Mouse (Mus musculus) limb, embryonic 13.5 days (tissue): ENCODE data around the gene Togaram1. TPM values are rescaled to one million over a fixed set of nuclear protein-coding genes. Genes with fewer than 3 reads are reported as not detected.

ENCODE experiments used
- ATAC-seq: fragments of 200-750 bp; cut with Nextera tagmentation; 2 replicates; pipeline ENCODE4 v1.8.0; 2017; ENCODE audit warnings: low read depth, moderate number of reproducible peaks, moderate TSS enrichment; ENCODE audit not compliant: low FRiP score
- H3K27ac ChIP-seq: fragments of 300-500 bp; sonication (generic); 2 replicates; pipeline ENCODE4 v1.5.1; 2015; ENCODE audit warnings: inconsistent platforms, mild to moderate bottlenecking, moderate library complexity
- H3K27me3 ChIP-seq: fragments of 300-500 bp; sonication (generic); 2 replicates; pipeline ENCODE4 v1.6.1; 2015; ENCODE audit warnings: mild to moderate bottlenecking, inconsistent platforms
- H3K36me3 ChIP-seq: fragments of 300-500 bp; sonication (generic); 2 replicates; pipeline ENCODE4 v1.6.1; 2015; ENCODE audit warnings: inconsistent platforms, mild to moderate bottlenecking, moderate library complexity
- H3K4me1 ChIP-seq: fragments of 300-500 bp; sonication (generic); 2 replicates; pipeline ENCODE4 v1.6.1; 2015; ENCODE audit warnings: inconsistent platforms
- H3K4me2 ChIP-seq: fragments of 300-500 bp; sonication (generic); replicated peaks from 2 replicates; pipeline ENCODE4 v1.6.1; 2015; ENCODE audit warnings: inconsistent platforms, mild to moderate bottlenecking, moderate library complexity
- H3K4me3 ChIP-seq: fragments of 300-500 bp; sonication (generic); 2 replicates; pipeline ENCODE4 v1.5.1; 2015; ENCODE audit warnings: moderate library complexity, mild to moderate bottlenecking, inconsistent platforms
- H3K9ac ChIP-seq: fragments of 300-500 bp; sonication (generic); 2 replicates; pipeline ENCODE4 v1.6.1; 2015; ENCODE audit warnings: mild to moderate bottlenecking, inconsistent platforms
- H3K9me3 ChIP-seq: fragments of 300-500 bp; sonication (generic); 2 replicates; pipeline ENCODE4 v1.6.1; 2016; ENCODE audit warnings: inconsistent platforms
- WGBS: fragments of 180-500 bp; shearing (Covaris S2); methylation state at CpG from one replicate; pipeline ENCODE4 v1.1.7; 2015; 5-methylcytosine and 5-hydroxymethylcytosine counted together
- polyA plus RNA-seq: library from polyadenylated mRNA; unstranded; fragments of >200 nt; fragmentation: Nextera tagmentation; extraction: Ambion mirVana; gene quantifications from 2 replicates; pipeline ENCODE4 v1.2.1, GENCODE M21; 2015

Gene Togaram1
- 27.3 and 28.7 TPM in 2 replicates for polyA plus RNA-seq

- Histone ChIP-seq H3K4me3 (peak within 1 kb of the TSS; percentile 91), H3K27ac (peak within 1 kb of the TSS; percentile 87), H3K9me3 (no peaks in the 10 kb centered on the region), H3K4me1 (peaks cover 34% of the 10 kb centered on the region), H3K27me3 (no peaks in the 10 kb centered on the region), H3K4me2 (peak within 1 kb of the TSS; percentile 96), H3K9ac (peak within 1 kb of the TSS; percentile 88), H3K36me3 (no peaks in the 10 kb centered on the region)
- ATAC-seq: peak; percentile 99
- WGBS: under 1% methylated on average over 45 of the region's 45 CpGs
These were observed at the start of gene Togaram1, which contains the start of gene Klhl28 for GRCm38 (mm10) chr12:64965124-64966026. Gene Togaram1 (plus strand): TSS chr12:64965804. Gene Klhl28 (minus strand): TSS chr12:64965534.

- no peak overlapping the region for H3K4me2 ChIP-seq
- no peak overlapping the region for H3K9ac ChIP-seq
- 0 out of 2 replicates have a peak, but pooled peaks cover 4% of the 10 kb centered on the region for H3K36me3 ChIP-seq
- no peaks in the 10 kb centered on the region for H3K27me3 ChIP-seq
- H3K27ac ChIP-seq: no peak overlapping the region
- ATAC-seq: no peak
- H3K4me1 ChIP-seq: no peaks in the 10 kb centered on the region
- H3K4me3 ChIP-seq: no peak overlapping the region
- no peaks in the 10 kb centered on the region for H3K9me3 ChIP-seq
These were observed 48.9 kb upstream of the Togaram1 start for GRCm38 (mm10) chr12:64916735-64917134.

DNA sequence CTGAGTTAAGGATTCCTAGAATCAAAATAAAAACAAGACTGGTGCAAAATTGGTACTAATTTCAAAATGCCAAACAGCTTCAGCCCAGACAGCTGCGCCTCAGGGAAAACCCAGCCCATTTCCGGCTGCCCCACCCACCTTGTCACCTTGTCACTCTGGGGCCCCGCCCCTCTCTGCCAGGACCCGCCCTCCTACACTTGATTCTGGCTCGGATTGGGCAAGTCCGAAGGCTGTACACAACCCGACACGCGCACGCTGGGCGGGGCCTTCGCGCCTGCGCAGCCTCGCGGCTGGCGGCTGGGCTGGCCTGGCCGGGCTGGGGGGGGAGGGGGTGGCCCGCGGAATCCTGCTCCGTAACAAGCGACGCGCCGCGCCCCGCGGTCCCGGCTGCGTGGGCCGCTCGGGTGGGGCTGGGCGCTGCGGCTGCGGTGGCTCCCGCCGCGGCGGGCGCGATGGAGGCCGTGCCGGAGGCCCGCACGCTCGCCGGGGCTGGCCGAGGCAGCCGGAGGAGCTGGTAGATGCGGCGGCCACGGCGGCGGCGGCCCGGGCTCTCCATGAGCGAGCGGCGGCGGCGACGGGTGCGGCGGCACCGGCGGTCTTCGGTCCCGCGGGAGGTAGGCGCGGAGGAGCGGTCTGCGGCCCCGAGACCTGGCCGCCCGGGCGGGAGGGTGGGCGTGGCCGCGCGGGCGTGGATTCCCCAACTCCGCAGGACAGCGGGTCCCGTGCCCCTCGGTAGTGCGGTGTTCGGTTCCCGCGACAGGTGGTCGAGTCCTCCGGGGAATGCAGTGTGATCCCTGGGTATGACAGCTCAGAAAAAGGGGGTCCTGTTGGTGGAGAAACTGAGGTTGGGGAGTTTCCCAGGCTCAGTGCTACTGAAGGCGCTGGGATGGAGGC lies 47.8 kb upstream of the Togaram1 start, which contains the start of gene Gm527:
TSS of gene Gm527 (plus strand) at position 329 of the 894 bp plus-strand sequence.
- peak within 1 kb of the TSS; percentile 81 for H3K4me2 ChIP-seq
- no peaks in the 10 kb centered on the region for H3K9me3 ChIP-seq
- peak within 1 kb of the TSS; percentile 88 for H3K9ac ChIP-seq
- under 1% methylated on average over 61 of the region's 93 CpGs for whole genome bisulfite sequencing
- no peaks in the 10 kb centered on the region for H3K27me3 ChIP-seq
- peaks cover 9% of the 10 kb centered on the region; the same call in 1 of the 2 replicates for H3K36me3 ChIP-seq
- peak within 1 kb of the TSS; percentile 84 for H3K4me3 ChIP-seq
- ATAC-seq: peak; percentile 100
- H3K4me1 ChIP-seq: no peaks in the 10 kb centered on the region
- no peak within 1 kb of the TSS for H3K27ac ChIP-seq

DNA sequence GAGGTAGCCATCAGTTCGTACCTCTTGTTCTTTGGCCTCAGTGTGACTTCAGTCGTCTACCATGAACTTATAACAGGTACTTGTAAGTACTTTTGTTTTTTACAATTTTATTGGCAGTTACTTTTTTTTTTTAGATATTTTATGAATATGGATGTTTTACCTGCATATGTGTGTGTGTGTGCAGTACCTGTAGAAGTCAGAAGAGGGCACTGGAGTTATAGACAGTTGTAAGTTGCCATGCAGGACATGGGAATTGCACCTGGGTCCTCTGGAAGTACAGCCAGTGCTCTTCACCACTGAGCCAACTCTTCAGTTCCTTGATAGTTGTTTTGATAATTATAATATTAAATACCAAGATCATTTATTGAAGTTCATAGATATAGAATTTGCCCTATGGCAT lies 28.1 kb upstream of the Togaram1 start:
- Histone ChIP-seq H3K27ac (no peak overlapping the region), H3K9me3 (no peaks in the 10 kb centered on the region), H3K36me3 (peaks cover 8% of the 10 kb centered on the region), H3K27me3 (no peaks in the 10 kb centered on the region), H3K4me2 (no peak overlapping the region), H3K9ac (no peak overlapping the region), H3K4me1 (no peaks in the 10 kb centered on the region), H3K4me3 (no peak overlapping the region)
- 71% methylated on average over 2 of the region's 2 CpGs for WGBS
- ATAC-seq: no peak

DNA sequence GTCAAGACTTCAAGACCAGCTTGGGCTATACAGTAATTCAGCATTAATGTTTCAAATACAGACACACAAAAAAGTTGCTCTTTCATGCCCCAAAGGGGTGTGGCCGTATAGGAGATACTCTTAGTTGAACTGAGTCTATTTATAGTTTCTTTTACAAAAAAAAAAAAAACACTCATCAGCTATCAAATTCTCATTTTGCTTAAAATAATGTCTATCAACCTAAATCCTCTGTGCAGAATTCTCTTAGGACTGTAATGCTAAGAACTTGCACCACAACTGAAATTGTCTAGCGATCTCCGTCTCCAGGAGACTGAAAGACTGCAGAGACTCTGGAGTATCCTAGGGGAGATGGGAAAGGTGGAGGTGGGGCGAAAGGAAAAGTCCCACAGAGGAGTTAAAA lies 1.0 kb upstream of the Togaram1 start:
- peaks cover 27% of the 10 kb centered on the region for H3K4me1 ChIP-seq
- H3K4me3 ChIP-seq: peak overlapping the region; percentile 91
- no peak overlapping the region for H3K27ac ChIP-seq
- no peaks in the 10 kb centered on the region for H3K27me3 ChIP-seq
- no peaks in the 10 kb centered on the region for H3K36me3 ChIP-seq
- H3K9ac ChIP-seq: peak overlapping the region; percentile 70
- peak overlapping the region; percentile 84 for H3K4me2 ChIP-seq
- no peak for ATAC-seq
- no peaks in the 10 kb centered on the region for H3K9me3 ChIP-seq
- WGBS: 21% methylated on average over 4 of the region's 4 CpGs

DNA sequence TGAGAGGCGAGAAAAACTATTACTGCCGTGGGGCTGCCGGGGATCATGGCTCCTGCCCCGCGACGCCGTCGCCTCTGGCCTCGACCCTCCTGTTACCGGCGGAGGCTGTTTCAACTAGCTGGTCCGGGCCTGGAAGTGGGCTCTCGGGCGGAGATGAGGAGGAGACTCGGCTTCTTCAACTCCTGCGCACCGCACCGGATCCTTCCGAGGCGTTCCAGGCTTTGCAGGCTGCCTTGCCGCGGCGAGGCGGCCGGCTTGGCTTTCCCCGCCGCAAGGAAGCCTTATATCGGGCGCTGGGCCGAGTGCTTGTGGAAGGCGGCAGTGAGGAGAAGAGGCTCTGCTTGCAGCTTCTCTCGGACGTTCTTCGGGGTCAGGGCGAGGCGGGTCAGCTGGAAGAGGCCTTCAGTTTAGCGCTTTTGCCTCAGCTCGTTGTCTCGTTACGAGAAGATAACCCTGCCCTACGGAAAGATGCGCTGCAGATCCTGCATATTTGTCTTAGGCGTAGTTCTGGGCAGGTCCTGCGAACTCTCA lies 562 bp downstream of the Togaram1 start:
- H3K4me1 ChIP-seq: peaks cover 42% of the 10 kb centered on the region
- peak overlapping the region; percentile 87 for H3K27ac ChIP-seq
- WGBS: under 1% methylated on average over 44 of the region's 44 CpGs
- no peaks in the 10 kb centered on the region for H3K27me3 ChIP-seq
- peak overlapping the region; percentile 88 for H3K9ac ChIP-seq
- H3K9me3 ChIP-seq: no peaks in the 10 kb centered on the region
- peak overlapping the region; percentile 96 for H3K4me2 ChIP-seq
- H3K36me3 ChIP-seq: no peaks in the 10 kb centered on the region; the same call in 1 of the 2 replicates
- ATAC-seq: peak; percentile 9; the same call in 1 of the 2 replicates
- peak overlapping the region; percentile 91 for H3K4me3 ChIP-seq

DNA sequence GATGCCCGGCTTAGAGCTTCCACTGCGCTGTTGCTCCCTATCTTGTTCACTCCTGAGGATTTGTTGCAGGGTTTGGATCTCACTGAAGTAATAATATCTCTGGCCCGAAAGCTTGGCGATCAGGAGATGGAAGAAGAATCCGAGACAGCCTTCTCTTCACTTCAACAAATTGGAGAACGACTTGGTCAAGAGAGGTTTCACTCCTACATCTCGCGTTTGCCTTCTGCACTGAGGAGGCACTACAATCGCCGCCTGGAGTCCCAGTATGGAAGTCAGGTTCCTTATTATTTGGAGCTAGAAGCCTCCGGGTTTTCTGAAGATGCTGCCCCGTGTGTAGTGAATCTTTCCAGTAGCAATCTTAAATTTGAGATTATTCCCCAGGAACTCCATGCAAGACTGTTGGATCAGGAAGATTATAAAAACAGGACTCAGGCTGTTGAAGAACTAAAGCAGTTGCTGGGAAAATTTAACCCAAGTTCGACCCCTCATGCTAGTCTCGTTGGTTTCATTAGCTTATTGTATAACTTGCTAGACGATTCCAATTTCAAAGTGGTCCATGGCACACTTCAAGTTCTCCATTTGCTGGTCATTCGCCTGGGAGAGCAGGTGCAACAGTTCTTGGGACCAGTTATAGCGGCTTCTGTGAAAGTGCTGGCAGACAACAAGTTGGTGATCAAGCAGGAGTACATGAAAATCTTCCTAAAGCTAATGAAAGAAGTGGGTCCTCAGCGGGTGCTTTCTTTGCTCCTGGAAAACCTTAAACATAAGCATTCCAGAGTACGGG lies 1.2 kb downstream of the Togaram1 start:
- Histone ChIP-seq H3K9me3 (no peaks in the 10 kb centered on the region), H3K27me3 (no peaks in the 10 kb centered on the region), H3K27ac (peak overlapping the region; percentile 87), H3K36me3 (no peaks in the 10 kb centered on the region; the same call in 1 of the 2 replicates), H3K4me2 (peak overlapping the region; percentile 96), H3K9ac (peak overlapping the region; percentile 88), H3K4me1 (peaks cover 46% of the 10 kb centered on the region), H3K4me3 (peak overlapping the region; percentile 91)
- WGBS: 3% methylated on average over 19 of the region's 19 CpGs
- no peak for ATAC-seq

DNA sequence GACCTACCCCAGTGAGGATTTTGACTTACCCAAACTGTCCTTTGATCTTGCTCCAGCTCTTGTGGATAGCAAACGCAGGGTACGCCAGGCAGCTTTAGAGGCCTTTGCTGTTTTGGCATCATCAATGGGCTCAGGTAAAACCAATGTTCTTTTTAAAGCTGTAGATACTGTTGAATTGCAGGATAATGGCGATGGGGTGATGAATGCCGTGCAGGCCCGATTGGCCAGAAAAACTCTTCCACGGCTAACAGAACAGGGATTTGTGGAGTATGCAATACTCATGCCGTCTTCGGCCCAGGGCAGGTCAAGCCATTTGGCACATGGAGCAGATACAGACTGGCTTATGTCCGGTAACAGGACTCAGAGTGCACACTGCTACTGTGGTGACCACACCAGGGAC lies 1.9 kb downstream of the Togaram1 start:
- Histone ChIP-seq H3K4me3 (peak overlapping the region; percentile 91), H3K27ac (peak overlapping the region; percentile 6; the same call in 1 of the 2 replicates), H3K9me3 (no peaks in the 10 kb centered on the region), H3K4me1 (peaks cover 50% of the 10 kb centered on the region), H3K4me2 (peak overlapping the region; percentile 96), H3K27me3 (no peaks in the 10 kb centered on the region), H3K9ac (peak overlapping the region; percentile 88), H3K36me3 (no peaks in the 10 kb centered on the region; the same call in 1 of the 2 replicates)
- WGBS: 1% methylated on average over 9 of the region's 9 CpGs
- no peak for ATAC-seq

- no peaks in the 10 kb centered on the region for H3K9me3 ChIP-seq
- H3K4me3 ChIP-seq: peak overlapping the region; percentile 91
- no peak for ATAC-seq
- peak overlapping the region; percentile 88 for H3K9ac ChIP-seq
- 5% methylated on average over 2 of the region's 2 CpGs for WGBS
- no peaks in the 10 kb centered on the region; the same call in 1 of the 2 replicates for H3K36me3 ChIP-seq
- peak overlapping the region; percentile 96 for H3K4me2 ChIP-seq
- no peak overlapping the region for H3K27ac ChIP-seq
- peaks cover 50% of the 10 kb centered on the region for H3K4me1 ChIP-seq
- no peaks in the 10 kb centered on the region for H3K27me3 ChIP-seq
These were observed 2.5 kb downstream of the Togaram1 start for GRCm38 (mm10) chr12:64968067-64968466.

- no peak overlapping the region for H3K4me3 ChIP-seq
- no peak for ATAC-seq
- no peak overlapping the region for H3K9ac ChIP-seq
- peak overlapping the region; percentile 36 for H3K4me2 ChIP-seq
- H3K27ac ChIP-seq: no peak overlapping the region
- no peaks in the 10 kb centered on the region for H3K27me3 ChIP-seq
- peaks cover 47% of the 10 kb centered on the region for H3K4me1 ChIP-seq
- no peaks in the 10 kb centered on the region for H3K9me3 ChIP-seq
- no peaks in the 10 kb centered on the region; the same call in 1 of the 2 replicates for H3K36me3 ChIP-seq
These were observed 5.8 kb downstream of the Togaram1 start for GRCm38 (mm10) chr12:64971399-64971798.

DNA sequence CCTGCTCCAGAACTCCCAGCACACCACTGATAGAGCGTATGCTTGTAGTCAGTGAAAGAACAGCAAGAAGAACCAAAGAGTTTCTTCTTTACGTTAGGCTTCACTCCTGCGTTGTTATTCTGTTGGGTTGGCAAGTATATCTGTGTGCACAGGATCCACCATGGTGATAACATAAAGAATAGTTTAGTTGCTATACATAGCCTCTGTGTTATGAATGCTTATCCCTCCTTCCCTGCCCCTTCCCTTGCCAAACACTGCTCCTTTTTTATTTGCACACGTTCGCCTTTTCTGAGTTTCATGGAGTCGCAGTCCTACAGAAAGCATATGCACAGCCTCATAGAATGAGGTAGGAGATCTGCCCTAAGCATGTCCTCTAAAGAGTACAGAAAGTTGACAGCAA lies 6.5 kb downstream of the Togaram1 start:
- 86% methylated on average over 6 of the region's 6 CpGs for WGBS
- Histone ChIP-seq H3K9me3 (no peaks in the 10 kb centered on the region), H3K27ac (no peak overlapping the region), H3K9ac (no peak overlapping the region), H3K4me3 (no peak overlapping the region), H3K4me1 (peaks cover 41% of the 10 kb centered on the region), H3K4me2 (peak overlapping the region; percentile 14), H3K36me3 (peaks cover 2% of the 10 kb centered on the region), H3K27me3 (no peaks in the 10 kb centered on the region)
- ATAC-seq: no peak
